Mouse (Mus musculus) embryonic facial prominence, embryonic 13.5 days (tissue): ENCODE measurements around the gene Commd3. TPM values are rescaled to one million over a fixed set of nuclear protein-coding genes. Genes with fewer than 3 reads are reported as not detected.

ENCODE experiments used
- ATAC-seq: fragments of 200-750 bp; cut with Nextera tagmentation; 2 replicates; pipeline ENCODE4 v1.8.0; 2017; ENCODE audit warnings: low read depth; ENCODE audit not compliant: insufficient number of reproducible peaks, insufficient read depth, low FRiP score, low TSS enrichment
- H3K27ac ChIP-seq: fragments of 300-500 bp; sonication (generic); 2 replicates; pipeline ENCODE4 v1.5.1; 2015; ENCODE audit warnings: moderate library complexity, mild to moderate bottlenecking, inconsistent platforms
- H3K27me3 ChIP-seq: fragments of 300-500 bp; sonication (generic); 2 replicates; pipeline ENCODE4 v1.6.1; 2015; ENCODE audit warnings: mild to moderate bottlenecking, inconsistent platforms
- H3K36me3 ChIP-seq: fragments of 300-500 bp; sonication (generic); 2 replicates; pipeline ENCODE4 v1.6.1; 2015; ENCODE audit warnings: mild to moderate bottlenecking, inconsistent platforms
- H3K4me1 ChIP-seq: fragments of 300-500 bp; sonication (generic); 2 replicates; pipeline ENCODE4 v1.6.1; 2015; ENCODE audit warnings: inconsistent platforms
- H3K4me2 ChIP-seq: fragments of 300-500 bp; sonication (generic); 2 replicates; pipeline ENCODE4 v1.6.1; 2015; ENCODE audit warnings: moderate library complexity, mild to moderate bottlenecking, inconsistent platforms
- H3K4me3 ChIP-seq: fragments of 300-500 bp; sonication (generic); 2 replicates; pipeline ENCODE4 v1.5.1; 2015; ENCODE audit warnings: mild to moderate bottlenecking, inconsistent platforms
- H3K9ac ChIP-seq: fragments of 300-500 bp; sonication (generic); 2 replicates; pipeline ENCODE4 v1.6.1; 2015; ENCODE audit warnings: mild to moderate bottlenecking, inconsistent platforms
- H3K9me3 ChIP-seq: fragments of 300-500 bp; sonication (generic); 2 replicates; pipeline ENCODE4 v1.6.1; 2016; ENCODE audit warnings: inconsistent platforms
- WGBS: fragments of 180-500 bp; shearing (Covaris S2); methylation state at CpG from one replicate; pipeline ENCODE4 v1.1.7; 2015; ENCODE audit warnings: mixed read lengths; 5-methylcytosine and 5-hydroxymethylcytosine counted together
- polyA plus RNA-seq: library from polyadenylated mRNA; unstranded; fragments of >200 nt; fragmentation: Nextera tagmentation; extraction: Ambion mirVana; gene quantifications from 2 replicates; pipeline ENCODE4 v1.2.1, GENCODE M21; 2015

Gene Commd3
- polyA plus RNA-seq, 1 experiment from 2014 or later = 240 TPM

DNA sequence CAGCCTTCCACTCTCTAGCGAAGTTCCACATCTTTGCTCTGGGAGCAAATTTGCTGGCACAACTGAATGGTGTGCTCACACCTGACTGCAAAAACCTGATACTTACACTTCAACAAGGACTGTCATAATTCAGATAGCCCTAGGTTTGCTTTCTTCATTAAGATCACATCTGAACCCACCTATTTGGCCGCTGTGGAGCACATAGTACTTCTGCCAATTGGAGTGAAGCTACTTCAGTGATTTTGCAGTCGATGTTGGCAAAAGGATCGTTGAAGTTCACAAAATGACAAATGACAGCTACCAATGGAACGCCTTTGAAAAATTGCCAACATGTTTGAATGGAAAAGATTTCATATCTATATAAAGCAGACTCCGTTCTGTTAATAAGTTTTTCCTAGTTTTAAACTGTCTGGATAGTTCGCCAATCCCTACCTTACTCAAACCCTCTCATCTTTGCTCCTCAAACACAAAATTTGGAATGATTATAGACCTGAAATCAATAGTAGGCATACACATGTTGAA, 23.5 kb downstream of the Commd3 start:
- H3K9ac ChIP-seq = no peak overlapping the region
- H3K36me3 ChIP-seq = no peaks in the 10 kb centered on the region
- no peak overlapping the region for H3K4me3 ChIP-seq
- H3K4me1 ChIP-seq = peaks cover 16% of the 10 kb centered on the region; the same call in 1 of the 2 replicates
- no peak overlapping the region for H3K27ac ChIP-seq
- no peak for ATAC-seq
- no peak overlapping the region for H3K4me2 ChIP-seq
- H3K9me3 ChIP-seq = no peaks in the 10 kb centered on the region
- 3% methylated on average over 7 of the region's 7 CpGs for WGBS
- peaks cover 83% of the 10 kb centered on the region for H3K27me3 ChIP-seq

DNA sequence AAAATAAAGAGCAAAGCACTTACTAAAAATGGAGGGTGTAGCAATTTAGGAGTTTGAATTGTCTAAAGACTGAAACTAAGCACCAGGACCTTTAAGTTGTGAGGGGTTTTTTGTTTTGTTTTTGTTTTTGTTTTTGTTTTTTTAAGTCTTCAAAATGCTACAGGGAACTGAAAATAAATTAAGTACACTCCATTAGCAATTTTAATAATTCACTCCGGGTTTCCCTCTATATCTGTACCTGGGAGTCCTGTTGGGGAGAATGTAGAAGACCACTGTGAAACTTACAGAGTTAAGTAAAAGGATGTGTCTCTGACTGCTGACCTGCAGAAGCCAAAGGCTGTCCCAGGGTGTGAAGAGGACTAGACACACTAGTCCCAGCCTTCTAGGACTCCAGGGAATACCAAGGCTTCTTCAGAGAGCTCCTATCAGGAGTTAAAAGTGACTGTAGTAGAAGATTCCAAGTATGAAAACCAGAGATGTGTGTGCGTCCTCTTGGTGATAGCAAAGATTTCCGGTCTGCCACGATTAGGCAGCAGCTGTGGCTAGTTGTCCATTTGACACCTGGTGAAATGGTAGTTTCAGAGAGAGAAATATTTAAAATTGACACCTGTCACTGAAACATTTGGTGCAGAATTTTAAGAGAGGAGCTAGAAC, 25.5 kb downstream of the Commd3 start:
- no peaks in the 10 kb centered on the region for H3K9me3 ChIP-seq
- H3K9ac ChIP-seq = no peak overlapping the region
- peaks cover 16% of the 10 kb centered on the region; the same call in 1 of the 2 replicates for H3K4me1 ChIP-seq
- no peak overlapping the region for H3K27ac ChIP-seq
- WGBS = 2% methylated on average over 4 of the region's 4 CpGs
- no peak for ATAC-seq
- H3K27me3 ChIP-seq = peaks cover 80% of the 10 kb centered on the region
- no peak overlapping the region for H3K4me2 ChIP-seq
- H3K36me3 ChIP-seq = no peaks in the 10 kb centered on the region
- no peak overlapping the region for H3K4me3 ChIP-seq

DNA sequence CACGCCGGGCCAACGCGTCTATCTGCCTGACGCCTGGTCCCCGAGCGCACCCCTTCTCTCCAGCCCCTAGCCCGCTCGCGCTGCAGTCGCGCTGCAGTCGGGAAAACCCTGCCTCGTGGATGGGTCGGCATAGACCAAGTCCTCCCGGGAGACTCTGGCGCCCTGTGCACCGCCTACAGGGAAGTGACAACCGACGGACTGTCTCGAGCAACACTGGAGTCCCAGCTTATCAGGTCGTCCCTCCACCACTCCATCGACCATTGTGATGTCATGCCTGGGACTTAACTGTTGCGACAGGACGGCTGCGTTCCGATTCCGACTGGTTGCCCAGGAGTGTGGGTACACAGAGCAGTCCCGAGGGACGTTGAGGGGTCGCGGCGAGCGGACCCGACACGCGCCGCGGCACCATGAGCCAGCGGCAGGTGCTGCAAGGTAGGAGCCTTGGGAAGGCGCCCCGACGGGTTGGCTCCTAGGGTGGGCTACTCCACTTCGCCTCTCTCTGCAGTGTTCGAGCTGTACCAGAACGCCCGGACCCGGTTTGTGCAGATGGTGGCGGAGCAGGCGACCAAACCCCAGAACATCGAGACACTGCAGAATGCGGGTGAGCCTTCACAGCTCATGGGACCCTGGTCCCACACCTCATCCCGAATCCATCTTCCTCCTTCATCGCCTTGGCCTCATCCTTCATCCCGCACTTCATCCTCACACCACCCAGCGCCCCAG, 26.6 kb downstream of the Commd3 start:
- no peak overlapping the region for H3K9ac ChIP-seq
- peaks cover 16% of the 10 kb centered on the region; the same call in 1 of the 2 replicates for H3K4me1 ChIP-seq
- no peaks in the 10 kb centered on the region for H3K36me3 ChIP-seq
- no peaks in the 10 kb centered on the region for H3K9me3 ChIP-seq
- no peak overlapping the region for H3K27ac ChIP-seq
- WGBS = under 1% methylated on average over 56 of the region's 56 CpGs
- peak overlapping the region; percentile 17 for H3K4me3 ChIP-seq
- H3K4me2 ChIP-seq = peak overlapping the region; percentile 32
- H3K27me3 ChIP-seq = peaks cover 75% of the 10 kb centered on the region
- peak; percentile 57; the same call in 1 of the 2 replicates for ATAC-seq

DNA sequence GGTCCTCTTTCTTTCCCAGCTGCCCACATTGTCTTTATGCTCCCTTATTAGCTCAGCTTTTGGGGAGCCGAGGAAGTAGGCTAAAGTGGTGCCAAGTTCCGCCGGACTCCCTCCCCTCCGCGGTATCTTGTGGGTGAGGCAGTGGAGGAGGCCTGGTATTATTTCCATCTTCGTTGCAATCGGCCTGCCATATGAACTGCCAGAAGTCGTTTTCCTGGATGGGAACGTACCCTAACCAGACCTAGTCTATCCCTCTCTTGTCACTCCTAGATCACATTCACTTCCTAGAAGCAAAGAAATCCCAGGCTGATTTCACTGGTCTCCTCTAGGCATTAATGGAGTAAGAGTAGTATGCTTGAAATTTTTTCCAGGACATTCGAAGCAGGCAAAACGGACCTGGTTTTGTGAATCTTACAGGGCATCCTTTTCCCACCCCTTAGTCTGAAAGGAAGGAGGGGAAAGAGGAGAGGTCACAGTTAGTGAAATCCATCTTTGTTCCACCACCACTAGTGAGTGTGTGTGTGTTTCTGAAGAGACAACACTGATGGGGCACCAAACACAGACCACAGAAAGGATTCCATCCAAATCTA, 27.3 kb downstream of the Commd3 start:
- Histone ChIP-seq H3K4me1 (peaks cover 14% of the 10 kb centered on the region; the same call in 1 of the 2 replicates), H3K27me3 (peaks cover 73% of the 10 kb centered on the region)
- no peak for ATAC-seq

DNA sequence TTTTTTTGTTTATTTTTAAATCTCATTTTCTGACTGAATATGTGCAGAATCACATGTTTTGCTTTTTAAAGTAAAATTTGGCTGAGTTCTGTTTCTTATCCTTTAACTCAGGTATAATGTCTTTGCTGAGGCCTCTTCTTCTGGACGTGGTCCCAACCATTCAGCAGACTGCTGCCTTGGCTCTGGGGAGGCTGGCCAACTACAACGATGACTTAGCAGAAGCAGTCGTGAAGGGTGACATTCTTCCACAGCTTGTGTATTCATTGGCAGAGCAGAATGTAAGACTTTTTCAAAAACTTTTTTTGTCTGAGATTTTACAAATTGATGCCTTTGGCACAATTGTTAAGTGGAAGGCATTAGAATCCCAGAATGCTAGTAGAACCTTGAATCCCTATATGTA, 38.2 kb downstream of the Commd3 start:
- 67% methylated on average over 3 of the region's 3 CpGs for WGBS
- no peak overlapping the region for H3K27ac ChIP-seq

More for the DNA sequence above, 27.3 kb downstream of the Commd3 start:
- WGBS = 2% methylated on average over 11 of the region's 11 CpGs
- no peaks in the 10 kb centered on the region for H3K36me3 ChIP-seq
- H3K9me3 ChIP-seq = no peaks in the 10 kb centered on the region
- H3K9ac ChIP-seq = no peak overlapping the region
- H3K4me2 ChIP-seq = peak overlapping the region; percentile 32; the same call in 1 of the 2 replicates
- no peak overlapping the region for H3K4me3 ChIP-seq
- H3K27ac ChIP-seq = no peak overlapping the region

DNA sequence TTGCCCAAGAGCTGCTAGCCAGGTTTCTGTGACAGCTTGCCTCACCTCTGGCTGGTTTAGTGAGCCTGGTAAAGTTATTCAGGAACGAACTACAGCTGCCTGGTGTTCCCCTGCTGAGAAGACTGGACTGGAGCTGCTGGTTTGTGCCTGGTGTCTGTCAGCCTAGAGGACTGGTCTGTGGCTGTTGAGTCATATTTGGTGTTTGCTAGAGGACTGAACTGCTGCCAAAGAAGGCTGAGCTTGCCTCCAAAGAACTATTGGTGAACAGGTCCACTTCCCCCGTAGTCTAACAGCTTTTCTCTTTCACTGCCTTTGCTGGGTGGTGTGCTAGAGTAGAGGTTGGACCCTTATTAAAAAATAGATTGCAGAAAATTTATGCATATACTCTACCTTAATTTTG, 40.9 kb downstream of the Commd3 start:
- H3K36me3 ChIP-seq = no peaks in the 10 kb centered on the region
- no peak overlapping the region for H3K27ac ChIP-seq
- H3K9ac ChIP-seq = no peak overlapping the region
- 76% methylated on average over 2 of the region's 2 CpGs for WGBS
- ATAC-seq = no peak
- H3K4me3 ChIP-seq = no peak overlapping the region
- H3K4me1 ChIP-seq = no peaks in the 10 kb centered on the region
- H3K4me2 ChIP-seq = no peak overlapping the region
- 0 out of 2 replicates have a peak, but pooled peaks cover 3% of the 10 kb centered on the region for H3K27me3 ChIP-seq
- no peaks in the 10 kb centered on the region for H3K9me3 ChIP-seq

More for the DNA sequence above, 38.2 kb downstream of the Commd3 start:
- ATAC-seq = no peak
- H3K4me1 ChIP-seq = no peaks in the 10 kb centered on the region
- H3K9me3 ChIP-seq = no peaks in the 10 kb centered on the region
- no peak overlapping the region for H3K9ac ChIP-seq
- H3K4me2 ChIP-seq = no peak overlapping the region
- H3K4me3 ChIP-seq = no peak overlapping the region
- no peaks in the 10 kb centered on the region for H3K36me3 ChIP-seq
- H3K27me3 ChIP-seq = peaks cover 7% of the 10 kb centered on the region; the same call in 1 of the 2 replicates

DNA sequence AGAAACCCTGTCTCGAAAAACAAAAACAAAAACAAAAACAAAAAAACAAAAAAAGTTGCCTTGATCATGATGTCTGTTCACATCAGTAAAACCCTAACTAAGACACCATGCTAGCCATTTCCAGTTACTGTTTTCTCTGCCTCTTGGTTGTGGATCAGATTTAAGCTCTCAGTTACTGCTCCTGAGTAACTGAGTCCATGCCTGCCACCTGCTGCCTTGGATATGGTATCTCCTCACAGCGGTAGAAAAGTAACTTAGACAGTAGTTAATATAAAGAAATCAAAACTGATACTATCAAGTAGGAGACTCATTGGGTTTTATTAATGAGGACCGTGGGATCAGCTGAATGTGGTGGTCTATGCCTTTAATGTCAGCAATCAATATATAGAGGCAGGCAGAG, 42.2 kb downstream of the Commd3 start:
- no peak overlapping the region for H3K4me2 ChIP-seq
- no peak overlapping the region for H3K27ac ChIP-seq
- no peak for ATAC-seq
- 73% methylated on average over 3 of the region's 3 CpGs for WGBS
- no peaks in the 10 kb centered on the region for H3K9me3 ChIP-seq
- no peak overlapping the region for H3K9ac ChIP-seq
- H3K36me3 ChIP-seq = no peaks in the 10 kb centered on the region
- no peak overlapping the region for H3K4me3 ChIP-seq
- H3K4me1 ChIP-seq = no peaks in the 10 kb centered on the region
- 0 out of 2 replicates have a peak, but pooled peaks cover 3% of the 10 kb centered on the region for H3K27me3 ChIP-seq

- H3K27ac ChIP-seq = no peak overlapping the region
- H3K9ac ChIP-seq = no peak overlapping the region
- H3K4me2 ChIP-seq = no peak overlapping the region
- 83% methylated on average over 4 of the region's 4 CpGs for WGBS
- H3K36me3 ChIP-seq = no peaks in the 10 kb centered on the region
- no peaks in the 10 kb centered on the region for H3K27me3 ChIP-seq
- no peaks in the 10 kb centered on the region for H3K9me3 ChIP-seq
- ATAC-seq = no peak
- no peaks in the 10 kb centered on the region for H3K4me1 ChIP-seq
- no peak overlapping the region for H3K4me3 ChIP-seq
Measured at GRCm38 (mm10) chr2:18718521-18718920, 46.3 kb downstream of the Commd3 start.

- no peak overlapping the region for H3K4me2 ChIP-seq
- no peaks in the 10 kb centered on the region for H3K36me3 ChIP-seq
- ATAC-seq = no peak
- no peak overlapping the region for H3K27ac ChIP-seq
- no peaks in the 10 kb centered on the region for H3K4me1 ChIP-seq
- no peaks in the 10 kb centered on the region for H3K9me3 ChIP-seq
- H3K4me3 ChIP-seq = no peak overlapping the region
- no peaks in the 10 kb centered on the region for H3K27me3 ChIP-seq
- no peak overlapping the region for H3K9ac ChIP-seq
- 69% methylated on average over 3 of the region's 3 CpGs for WGBS
Measured at GRCm38 (mm10) chr2:18722208-18722830, 50.1 kb downstream of the Commd3 start.

GRCm38 (mm10) chr2:18724462-18724861, 52.3 kb downstream of the Commd3 start:
- WGBS = 78% methylated on average over 1 of the region's 1 CpGs
- H3K9ac ChIP-seq = no peak overlapping the region

More at GRCm38 (mm10) chr2:18724462-18724861, 52.3 kb downstream of the Commd3 start:
- Histone ChIP-seq H3K9me3 (no peaks in the 10 kb centered on the region), H3K36me3 (no peaks in the 10 kb centered on the region), H3K4me3 (no peak overlapping the region), H3K27me3 (no peaks in the 10 kb centered on the region), H3K4me1 (no peaks in the 10 kb centered on the region), H3K27ac (no peak overlapping the region), H3K4me2 (no peak overlapping the region)
- no peak for ATAC-seq
